Mouse (Mus musculus) layer of hippocampus, postnatal 10 days (tissue): ENCODE results near the gene Kcnq1. TPM values are rescaled to one million over a fixed set of nuclear protein-coding genes. Genes with fewer than 3 reads are reported as not detected.

Experiments used
- DNase-seq, 2 experiments: peaks; one replicate each; pipeline ENCODE4 v3.0.0; 2021; ENCODE audit warnings: low spot score in 2 of 2
- total RNA-seq, 2 experiments: library from RNA; stranded (reverse); gene quantifications; 2 replicates each; pipeline ENCODE4 v1.2.3; 2021

Kcnq1 gene
- total RNA-seq, 2 experiments from 2014 or later: 1.0 to 2.3 TPM

DNA sequence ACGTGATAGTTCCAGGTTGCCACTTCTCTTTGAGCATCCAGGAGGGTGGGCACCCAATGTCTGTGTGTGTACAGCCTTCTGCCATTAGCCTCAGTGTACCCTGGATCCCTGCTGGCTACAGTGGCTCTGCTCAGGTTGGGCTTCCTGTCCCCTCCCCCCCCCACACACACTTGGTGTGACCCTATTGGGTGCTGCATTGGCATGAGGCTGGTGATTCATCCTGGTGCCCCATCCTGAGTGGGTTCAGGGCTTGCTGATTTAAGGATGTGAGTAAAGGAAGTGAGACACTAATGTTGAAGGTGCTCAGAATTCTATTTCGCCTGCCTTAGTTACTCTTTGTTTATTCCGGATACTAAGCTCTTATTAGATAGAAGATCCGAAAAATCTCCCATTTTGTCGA lies 26.7 kb downstream of the Kcnq1 start:
- no peak for DNase-seq

DNA sequence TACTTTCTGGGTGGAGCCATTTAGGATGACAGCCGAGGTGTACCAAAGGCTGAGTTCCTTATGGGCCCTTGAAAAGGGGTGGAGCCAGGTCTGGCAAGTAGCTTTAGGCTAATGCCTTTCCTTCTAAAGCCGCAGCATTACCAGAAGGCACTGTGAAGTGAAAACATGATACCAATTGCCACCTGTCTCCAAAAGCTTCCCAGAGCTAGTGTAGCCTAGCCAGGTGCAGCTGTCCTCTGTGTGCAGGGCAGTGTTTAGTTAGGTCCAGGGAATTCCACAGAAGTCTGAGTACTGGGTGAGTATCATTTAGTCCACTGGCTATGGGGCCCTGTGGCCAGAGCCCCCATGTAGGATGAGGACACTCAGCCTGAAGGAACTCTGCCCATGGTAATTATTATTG lies 30.0 kb downstream of the Kcnq1 start:
- no peak for DNase-seq

DNA sequence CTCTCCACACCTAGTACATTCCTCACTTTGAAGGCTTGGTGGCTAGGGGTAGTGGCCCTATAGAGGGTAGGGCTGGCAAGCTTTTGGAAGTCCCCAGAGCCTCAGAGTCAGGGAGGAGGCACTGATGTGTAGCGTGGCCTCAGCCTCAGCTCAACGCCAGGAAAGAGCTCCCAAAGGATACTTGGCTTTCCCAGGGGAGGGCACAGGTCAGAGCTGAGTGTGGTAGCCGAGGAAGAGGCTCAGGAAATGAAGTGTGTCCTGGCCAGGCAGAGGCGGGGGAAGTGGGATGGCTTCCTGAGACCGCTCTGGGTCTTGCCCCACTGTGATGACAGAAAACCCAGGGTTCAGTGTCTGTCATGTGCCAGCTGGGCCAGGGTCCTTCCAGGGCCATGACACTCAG lies 30.4 kb downstream of the Kcnq1 start:
- DNase-seq: no peak

DNA sequence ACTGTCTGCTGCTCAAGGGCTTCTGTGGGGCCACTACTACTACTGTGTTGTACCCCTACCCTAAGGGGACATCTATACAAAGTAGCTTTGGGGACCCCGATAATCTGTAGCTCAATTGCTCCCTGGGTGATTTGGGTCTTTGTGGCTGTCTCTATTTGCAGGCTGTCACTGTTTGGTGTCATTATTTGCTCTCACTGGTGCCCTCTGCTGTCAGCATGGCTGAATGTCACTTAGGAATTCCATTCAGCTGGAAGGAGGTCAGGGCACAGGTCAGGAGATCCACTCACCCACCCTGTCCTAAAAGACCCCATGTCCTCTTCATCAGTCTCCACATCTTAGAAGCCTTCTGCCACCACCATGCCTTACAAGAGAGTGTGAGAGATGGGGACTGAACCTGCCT lies 32.6 kb downstream of the Kcnq1 start:
- DNase-seq: peak; percentile 67 to 73

DNA sequence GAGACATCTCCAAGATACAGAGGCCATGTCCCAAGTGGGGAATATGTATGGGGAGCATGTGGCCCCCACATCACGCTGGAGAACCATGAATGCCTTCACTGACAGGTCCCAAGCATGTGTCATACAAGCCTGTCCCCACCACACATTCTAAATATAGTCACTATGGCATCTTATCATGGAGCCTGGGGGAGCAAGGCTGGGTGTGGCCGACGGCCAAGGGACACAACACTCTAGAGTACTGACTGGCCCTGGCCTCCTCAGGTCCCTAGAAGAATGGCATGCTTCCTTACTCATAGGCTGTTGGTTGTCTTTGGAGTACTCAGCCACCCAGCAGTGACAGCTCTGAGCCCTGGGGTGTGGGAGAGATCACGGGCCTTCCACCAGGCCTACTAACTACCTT lies 33.8 kb downstream of the Kcnq1 start:
- DNase-seq: no peak

DNA sequence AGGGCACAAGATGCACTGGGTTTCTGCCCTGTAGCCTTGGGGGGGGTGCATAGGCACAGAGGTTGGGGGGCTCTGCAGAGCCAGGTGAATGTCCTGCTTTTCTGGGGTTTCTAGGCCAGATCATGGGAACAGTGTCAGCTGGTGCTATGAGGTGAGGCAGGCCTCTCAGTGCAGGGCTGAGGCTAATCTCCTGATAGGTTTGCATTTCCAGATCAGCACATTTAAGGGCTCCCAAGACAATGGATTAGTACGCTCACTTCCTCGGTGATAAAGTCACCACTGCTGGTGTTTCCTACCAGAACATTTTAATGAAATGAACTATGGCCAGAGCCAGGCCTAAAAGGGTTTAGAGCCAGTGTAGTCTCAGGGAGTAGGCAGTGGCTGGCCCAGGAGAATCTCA lies 36.5 kb downstream of the Kcnq1 start:
- DNase-seq: no peak

DNA sequence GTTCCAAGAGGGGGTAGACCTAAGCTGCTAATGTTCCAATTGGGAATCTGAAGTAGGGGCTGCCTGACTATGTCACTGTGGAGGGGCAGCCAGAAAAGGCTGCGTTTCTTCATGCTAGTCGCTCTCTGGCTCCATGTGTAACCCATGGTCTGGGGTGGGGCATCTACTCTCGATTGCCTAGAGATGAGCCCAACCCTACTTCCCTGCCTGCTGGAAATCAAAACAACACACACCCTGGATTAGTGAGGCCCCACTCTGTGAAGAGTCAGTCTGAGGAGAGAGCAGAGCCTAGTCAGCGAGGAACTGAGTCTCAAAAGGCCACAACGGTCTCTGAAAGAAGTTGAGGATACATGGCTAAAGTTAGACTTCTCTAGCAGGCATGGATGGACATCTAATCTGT lies 40.9 kb downstream of the Kcnq1 start:
- DNase-seq: no peak

DNA sequence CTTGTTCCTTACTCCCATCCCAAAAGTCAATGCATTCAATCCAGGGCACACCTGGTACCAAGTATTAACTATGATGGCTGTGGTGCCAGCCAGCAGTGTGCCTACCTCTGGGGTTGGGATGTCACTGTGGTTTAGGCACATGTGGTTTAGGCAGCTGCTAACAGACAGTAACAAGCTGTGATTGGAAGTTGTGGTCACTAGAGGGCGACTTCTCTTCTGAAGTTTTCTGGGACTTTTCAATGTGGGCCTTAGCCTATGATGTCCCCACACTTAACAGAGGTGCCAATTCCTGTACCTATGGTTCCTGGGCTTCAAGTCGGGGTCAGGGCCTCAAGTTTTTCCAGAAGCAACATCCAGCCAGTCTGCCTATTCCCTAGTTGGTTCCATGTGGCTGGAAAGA lies 45.0 kb downstream of the Kcnq1 start:
- peak; percentile 41 to 53 for DNase-seq

DNA sequence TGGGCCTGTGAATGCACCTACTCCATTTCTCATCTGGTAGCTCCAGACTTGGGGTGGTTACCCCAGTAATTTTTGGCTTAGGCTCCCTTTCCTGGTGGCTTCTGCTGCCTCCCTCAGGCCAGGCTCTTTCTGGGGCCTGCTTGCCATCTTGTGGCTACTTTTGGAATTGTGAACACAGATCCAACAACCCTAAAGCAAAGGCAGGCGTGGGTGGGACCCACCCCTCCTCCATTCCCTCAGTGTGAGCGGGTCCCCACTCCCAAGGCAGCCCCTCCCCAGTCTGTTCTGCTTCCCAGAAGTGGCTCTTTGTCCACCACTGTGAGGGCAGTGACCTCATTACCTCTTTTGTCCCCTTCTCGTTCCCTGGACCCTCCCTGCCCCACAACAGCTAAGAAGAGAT lies 46.2 kb downstream of the Kcnq1 start:
- DNase-seq: peak; percentile 25 to 43

DNA sequence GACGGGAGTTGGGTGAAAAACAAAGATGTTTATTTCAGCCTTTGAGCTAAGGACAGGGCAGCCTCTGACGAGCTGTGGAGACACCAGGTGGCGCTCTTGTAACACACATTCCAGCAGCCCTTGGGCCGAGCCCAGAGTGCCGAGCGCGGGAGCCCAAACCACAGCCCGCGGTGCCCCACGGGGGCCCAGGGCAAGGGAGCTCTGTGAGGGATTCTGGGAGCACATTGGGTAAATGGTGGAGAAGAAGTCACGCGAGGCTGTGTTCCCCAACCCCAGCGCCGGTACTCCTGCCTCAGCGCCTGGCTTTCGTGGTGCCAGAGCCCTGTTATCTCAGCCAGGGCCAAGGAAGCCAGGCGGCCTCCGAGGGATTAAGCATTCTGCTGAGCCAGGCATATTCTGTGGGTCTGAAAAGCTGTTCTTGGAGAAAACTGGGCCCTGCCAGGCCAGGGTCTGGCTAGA lies 47.8 kb downstream of the Kcnq1 start:
- DNase-seq: peak; percentile 92 to 93

DNA sequence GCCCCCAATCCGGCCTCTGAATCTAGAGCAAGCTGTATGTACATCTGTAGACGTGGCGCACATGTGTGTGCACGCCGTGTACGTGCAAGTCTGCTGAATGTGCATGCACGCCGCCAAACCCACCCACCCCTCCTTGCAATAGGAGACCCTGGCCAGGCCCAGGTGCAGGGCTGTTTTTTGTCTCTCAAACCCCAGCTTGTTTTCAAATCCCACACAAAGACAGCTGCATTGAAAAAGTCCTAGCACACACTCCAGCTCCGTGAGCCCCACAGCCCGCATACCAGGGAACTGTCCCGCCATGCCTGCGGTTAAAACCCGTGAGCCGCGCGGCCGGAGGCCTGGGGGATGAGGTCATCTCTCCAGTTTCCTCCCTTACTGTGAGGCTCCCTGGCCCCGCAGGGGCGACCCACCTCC lies 48.3 kb downstream of the Kcnq1 start:
- no peak for DNase-seq

DNA sequence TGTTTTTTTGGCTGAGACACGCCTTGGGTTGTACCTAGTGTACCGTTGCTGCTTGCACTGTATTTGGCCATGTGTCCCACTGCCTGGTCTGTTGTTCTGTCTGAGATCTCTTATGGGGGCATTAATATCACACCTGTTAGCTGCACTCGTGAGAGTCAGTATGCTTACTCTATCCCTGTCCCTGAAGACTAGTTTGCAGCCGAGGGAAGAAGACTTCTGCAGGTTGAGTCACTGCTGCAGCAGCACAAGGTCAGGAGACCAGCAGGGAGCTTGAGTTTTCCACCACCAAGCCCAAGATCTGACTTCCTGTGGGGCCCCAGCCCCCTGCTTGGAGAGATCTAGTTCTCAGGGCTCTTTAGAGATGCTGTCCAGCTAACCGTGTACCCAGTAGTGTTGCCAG lies 49.1 kb downstream of the Kcnq1 start:
- no peak for DNase-seq

DNA sequence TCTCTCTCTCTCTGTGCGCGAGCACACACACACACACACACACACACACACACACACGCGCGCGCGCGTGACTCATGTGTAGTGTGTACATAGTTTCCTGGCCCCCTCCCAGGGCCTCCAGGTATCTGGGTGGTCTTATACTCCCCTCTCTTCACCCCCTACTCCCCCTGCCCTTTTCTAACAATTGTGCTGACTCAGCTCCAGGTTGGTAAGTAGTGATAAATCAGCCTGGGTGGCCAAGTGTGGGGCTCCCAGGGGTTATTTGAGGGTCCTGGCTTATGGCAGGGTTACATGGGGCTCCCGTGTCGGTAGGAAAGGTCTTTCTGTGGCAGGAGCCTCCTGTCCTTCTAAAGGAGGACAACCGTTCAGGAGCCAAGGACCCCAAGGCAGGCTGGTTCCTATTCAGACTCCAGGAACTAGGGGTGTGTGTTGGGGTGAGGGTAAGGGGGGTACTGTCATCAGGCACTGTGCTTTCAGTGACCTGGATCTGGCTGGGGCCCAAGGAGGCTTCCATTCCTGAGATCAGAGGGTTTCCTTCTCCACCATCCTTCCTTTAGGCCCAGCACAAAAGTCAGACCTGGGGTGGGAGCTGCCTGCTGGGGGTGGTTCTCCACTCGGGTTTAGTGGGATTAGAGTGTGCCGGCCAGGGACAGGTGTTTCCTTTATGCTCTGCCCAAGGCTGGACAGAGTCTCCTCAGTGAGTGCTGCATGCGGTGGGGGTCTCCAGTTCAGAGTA lies 52.7 kb downstream of the Kcnq1 start:
- no peak for DNase-seq

DNA sequence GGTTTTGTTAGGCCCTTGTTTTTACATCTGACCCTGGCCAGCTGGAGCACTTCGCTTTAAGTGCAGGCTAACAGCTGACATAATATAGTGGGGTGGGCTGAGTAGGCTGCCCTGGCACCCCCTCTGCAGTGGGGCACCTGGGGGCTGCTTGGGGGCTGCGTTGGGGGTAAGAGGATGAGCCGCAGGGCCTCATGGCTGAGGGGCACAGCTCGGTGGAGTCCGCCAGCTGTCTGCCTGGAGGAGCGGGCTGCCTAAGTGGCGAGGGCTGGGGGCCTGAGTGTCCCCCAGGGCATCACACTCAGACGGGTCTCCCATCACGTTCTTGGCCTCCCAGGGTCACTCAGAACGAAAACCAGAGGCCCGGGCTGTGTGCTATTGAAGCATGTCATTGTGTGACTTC lies 53.3 kb downstream of the Kcnq1 start:
- no peak for DNase-seq

DNA sequence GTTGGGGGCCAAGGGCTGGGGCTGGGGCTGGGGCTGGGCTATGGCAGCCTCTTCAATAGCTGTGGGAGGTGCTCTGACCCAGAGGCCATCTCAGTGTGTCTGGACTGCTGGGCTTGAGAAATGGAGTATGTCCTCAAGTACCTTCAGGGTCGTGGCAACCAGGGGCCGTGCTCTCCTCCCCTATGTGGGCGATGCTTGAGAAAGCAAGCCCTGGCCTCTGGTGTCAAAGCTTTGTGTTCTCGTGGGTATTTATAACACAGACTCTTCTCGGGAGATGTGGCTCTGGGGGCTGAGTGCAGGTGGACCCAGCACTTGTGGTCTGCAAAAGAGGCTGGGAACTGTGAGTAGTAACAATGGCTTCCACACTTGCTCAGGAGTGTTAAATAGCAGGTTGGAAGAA lies 53.9 kb downstream of the Kcnq1 start:
- no peak for DNase-seq

DNA sequence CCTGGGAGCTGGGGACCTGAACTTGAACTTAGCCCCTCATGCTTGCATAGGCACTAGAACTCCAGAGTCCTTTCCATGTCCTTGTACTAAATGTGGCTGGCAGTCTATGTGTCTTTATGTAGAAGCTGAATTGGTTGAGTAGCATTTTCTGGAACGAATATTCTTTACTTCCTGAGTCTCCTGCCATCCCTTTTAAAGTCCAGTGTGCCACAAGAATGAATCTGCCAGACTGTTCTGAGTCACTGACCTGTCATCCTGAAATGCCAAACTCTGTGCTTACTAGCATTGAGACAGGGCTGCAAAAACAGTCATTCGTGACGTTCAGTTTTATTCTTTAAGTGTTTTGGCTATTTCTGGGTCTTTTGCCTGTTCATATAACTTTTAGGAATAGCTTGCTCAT lies 55.9 kb downstream of the Kcnq1 start:
- DNase-seq: no peak

DNA sequence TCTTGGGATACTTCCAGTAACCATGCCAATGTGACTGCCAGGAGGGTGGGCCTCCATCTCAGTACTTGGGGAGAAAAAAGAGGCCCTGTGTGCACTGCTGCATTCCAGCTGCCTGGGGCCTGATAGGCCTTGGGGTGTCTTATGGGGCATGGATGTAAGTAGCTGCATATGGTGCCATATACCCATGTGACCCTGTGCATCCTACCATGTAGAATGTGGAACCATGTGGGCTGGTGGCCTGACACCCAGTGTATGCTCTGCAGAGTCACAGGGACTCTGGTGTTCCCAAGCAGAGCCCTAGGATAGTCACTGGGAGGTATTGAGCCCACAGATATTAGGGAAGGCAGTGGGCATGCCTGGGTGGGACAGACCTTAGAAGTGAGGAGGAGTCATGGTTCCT lies 57.9 kb downstream of the Kcnq1 start:
- DNase-seq: no peak

DNA sequence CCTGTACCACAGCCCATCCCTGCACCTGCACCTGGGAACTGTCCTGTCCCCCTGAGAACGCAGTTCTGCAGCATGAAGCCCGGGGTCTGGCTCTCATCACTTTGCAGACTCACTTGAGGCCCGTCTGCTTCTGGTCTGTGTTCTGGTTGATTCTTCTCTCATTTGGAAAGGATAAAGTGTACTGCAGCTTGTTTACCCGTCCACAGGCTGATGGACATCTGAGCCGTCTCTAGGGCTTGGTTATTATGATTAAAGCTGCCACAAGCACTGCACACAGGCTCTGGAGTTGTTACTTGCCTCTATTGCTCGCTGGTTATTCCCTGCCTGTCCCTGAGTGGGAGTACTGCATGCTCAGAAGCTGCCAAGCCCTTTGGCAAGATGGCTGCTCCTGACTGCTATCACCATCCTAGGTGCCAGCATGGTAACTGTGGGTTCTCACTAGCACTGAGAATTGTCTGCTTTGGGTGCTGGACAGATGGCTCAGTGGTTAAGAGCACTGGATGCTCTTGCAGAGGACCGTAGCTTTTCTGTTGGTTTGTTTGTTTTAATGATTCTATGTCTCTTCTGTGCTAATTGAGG lies 59.6 kb downstream of the Kcnq1 start:
- peak; percentile 20 to 45 for DNase-seq

DNA sequence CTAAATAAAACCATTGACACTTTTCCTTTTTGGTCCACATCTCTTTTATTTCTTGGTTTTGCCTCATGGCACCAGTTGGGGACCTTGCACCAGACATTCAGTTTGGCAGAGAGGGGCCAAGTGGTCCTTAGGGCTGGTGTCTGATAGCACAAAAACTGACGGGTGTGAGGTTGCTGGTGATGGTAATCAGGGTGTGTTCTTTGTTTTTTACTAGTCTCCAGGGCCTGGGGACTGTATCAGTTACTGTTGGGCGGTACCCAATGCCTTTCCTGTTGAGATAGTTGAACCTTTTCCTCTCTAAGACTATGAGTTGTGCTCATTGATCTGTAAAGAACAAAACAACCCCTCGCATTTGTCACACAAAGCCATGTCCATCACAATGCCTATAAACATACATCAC lies 61.1 kb downstream of the Kcnq1 start:
- DNase-seq: no peak

DNA sequence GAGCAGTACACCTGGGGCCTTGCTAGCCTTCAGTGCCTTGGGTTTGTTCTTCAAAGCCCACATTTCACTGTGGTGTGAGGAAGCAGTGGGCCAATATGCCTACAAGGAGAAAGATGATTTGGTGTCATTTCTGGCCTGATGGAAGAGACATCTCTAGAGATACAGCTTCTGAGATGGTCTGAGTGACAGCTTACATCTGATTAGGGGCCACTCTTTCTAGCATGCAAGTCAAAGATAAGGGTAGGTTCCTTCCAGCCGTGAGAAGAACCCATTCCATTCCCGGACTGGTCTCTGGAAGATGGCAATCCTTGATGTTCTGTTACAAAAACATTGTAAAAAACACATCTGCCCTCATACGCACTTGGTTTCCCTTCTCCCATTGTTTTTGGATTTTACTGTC lies 63.2 kb downstream of the Kcnq1 start:
- no peak for DNase-seq

DNA sequence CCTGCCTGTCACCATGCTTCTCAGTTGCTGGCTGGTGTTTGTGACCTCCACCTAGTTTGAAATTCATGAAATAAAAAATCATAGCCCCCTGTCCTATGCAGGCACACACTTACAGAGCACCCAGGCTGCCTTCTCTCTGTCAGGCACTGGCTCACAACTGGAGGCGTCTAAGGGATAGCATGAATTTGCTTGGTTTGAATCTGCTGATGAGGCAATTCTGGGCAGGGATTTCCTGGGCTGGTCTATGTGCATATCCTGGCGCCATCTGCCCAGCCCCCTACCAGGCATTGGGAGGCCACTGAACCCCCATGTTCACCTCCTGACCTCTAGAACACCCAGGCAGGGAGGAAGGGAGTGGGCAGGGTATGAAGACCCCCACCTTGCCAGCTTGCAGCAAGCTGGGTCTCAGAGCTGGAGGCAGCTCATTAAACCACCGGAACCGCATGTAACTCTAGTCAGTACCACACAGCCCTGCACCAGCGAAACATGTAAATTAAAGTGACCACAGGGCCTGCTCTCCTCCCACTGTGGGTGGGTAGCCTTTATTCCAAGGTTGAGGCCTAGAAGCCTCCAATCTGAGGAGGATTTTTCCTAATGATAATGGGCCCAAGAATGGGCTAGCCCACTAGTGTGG lies 66.9 kb downstream of the Kcnq1 start:
- no peak for DNase-seq

DNA sequence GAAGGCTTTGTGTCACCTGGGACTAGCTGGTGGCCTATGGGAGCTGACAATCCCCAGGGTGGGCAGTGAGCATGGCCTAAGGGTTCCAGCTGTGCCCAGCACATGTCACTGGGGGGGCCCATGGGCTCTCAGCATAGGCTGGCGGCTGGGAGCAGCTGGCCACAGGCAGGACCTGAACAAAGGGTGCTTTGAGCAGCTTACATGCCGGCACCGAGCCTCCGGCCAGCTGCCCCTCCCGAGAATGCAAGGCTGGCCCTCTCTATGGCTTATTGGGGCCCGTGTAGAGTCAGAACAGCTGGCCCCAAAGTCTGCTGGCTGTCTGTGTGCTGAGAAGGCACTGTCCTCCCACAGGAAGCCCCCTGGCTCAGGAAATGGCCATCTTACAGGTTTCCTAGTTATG lies 68.5 kb downstream of the Kcnq1 start:
- peak; percentile 22 to 31 for DNase-seq

DNA sequence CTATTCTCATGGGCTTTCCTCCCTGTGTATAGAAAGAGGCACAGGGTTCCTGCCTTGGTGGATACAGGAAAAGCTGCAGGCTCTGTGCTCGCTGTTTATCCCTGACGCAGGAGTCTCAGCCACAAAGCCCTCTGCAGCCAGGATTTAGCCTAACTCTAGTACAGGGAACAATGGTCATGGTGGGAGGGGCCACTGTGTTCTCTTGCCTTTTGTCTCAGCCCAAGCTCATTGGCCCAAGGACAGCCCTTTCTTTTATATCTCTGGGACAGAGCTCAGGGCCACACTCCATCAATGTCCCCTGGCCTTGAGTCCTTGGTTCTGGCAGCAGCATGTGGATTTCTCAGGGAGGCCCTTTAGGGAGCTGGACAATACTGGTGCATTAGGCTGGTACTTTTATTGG lies 72.7 kb downstream of the Kcnq1 start:
- no peak for DNase-seq
